Mouse (Mus musculus) heart, embryonic 14.5 days (tissue): ENCODE measurements around the gene Exoc3l. TPM values are rescaled to one million over a fixed set of nuclear protein-coding genes. Genes with fewer than 3 reads are reported as not detected.
A peak's percentile ranks its signal among the peaks of the same experiment; 100 is the strongest.

Source experiments
- ATAC-seq: fragments of 200-750 bp; cut with Nextera tagmentation; 2 replicates; pipeline ENCODE4 v1.8.0; 2017; ENCODE audit warnings: low read depth, moderate TSS enrichment; ENCODE audit not compliant: insufficient number of reproducible peaks, insufficient read depth, low FRiP score
- H3K27ac ChIP-seq, 2 experiments: fragments of 200-500 bp in 1 of 2; fragments of 300-500 bp in 1 of 2; sonication (generic) in 1 of 2; replicated peaks in 1 of 2; 2 replicates each; pipeline ENCODE4 v1.5.1; 2012 to 2014; ENCODE audit warnings: low read depth in 2 of 2, low read length in 2 of 2, control low read depth in 1 of 2, mild to moderate bottlenecking in 1 of 2, mixed read lengths in 1 of 2; ENCODE audit not compliant: control insufficient read depth in 1 of 2, insufficient read depth in 1 of 2
- H3K27me3 ChIP-seq: fragments of 300-500 bp; sonication (generic); 2 replicates; pipeline ENCODE4 v1.6.1; 2014; ENCODE audit warnings: mild to moderate bottlenecking, low read length, control low read depth; ENCODE audit not compliant: control insufficient read depth, insufficient read depth
- H3K36me3 ChIP-seq: fragments of 300-500 bp; sonication (generic); 2 replicates; pipeline ENCODE4 v1.6.1; 2014; ENCODE audit warnings: mild to moderate bottlenecking, control low read depth, low read length, mixed read lengths; ENCODE audit not compliant: control insufficient read depth, insufficient read depth
- H3K4me1 ChIP-seq, 2 experiments: fragments of 200-500 bp in 1 of 2; fragments of 300-500 bp in 1 of 2; sonication (generic) in 1 of 2; 2 replicates each; pipeline ENCODE4 v1.6.1; 2012 to 2014; ENCODE audit warnings: low read length in 2 of 2, control low read depth in 1 of 2, mixed read lengths in 1 of 2; ENCODE audit not compliant: control insufficient read depth in 2 of 2, insufficient read depth in 2 of 2
- H3K4me2 ChIP-seq: fragments of 300-500 bp; sonication (generic); 2 replicates; pipeline ENCODE4 v1.6.1; 2014; ENCODE audit warnings: mild to moderate bottlenecking, low read length
- H3K4me3 ChIP-seq, 2 experiments: fragments of 200-500 bp in 1 of 2; fragments of 300-500 bp in 1 of 2; sonication (generic) in 1 of 2; 2 replicates each; pipeline ENCODE4 v1.5.1; 2012 to 2014; ENCODE audit warnings: low read length in 2 of 2, mild to moderate bottlenecking in 2 of 2, control low read depth in 1 of 2, low read depth in 1 of 2, moderate library complexity in 1 of 2; ENCODE audit not compliant: control insufficient read depth in 1 of 2, insufficient read depth in 1 of 2
- H3K9ac ChIP-seq: fragments of 300-500 bp; sonication (generic); 2 replicates; pipeline ENCODE4 v1.6.1; 2014; ENCODE audit warnings: mild to moderate bottlenecking, low read length
- H3K9me3 ChIP-seq: fragments of 300-500 bp; sonication (generic); 2 replicates; pipeline ENCODE4 v1.6.1; 2016; ENCODE audit warnings: low read length, control low read depth; ENCODE audit not compliant: control insufficient read depth
- whole genome bisulfite sequencing: fragments of 180-500 bp; shearing (Covaris S2); extraction: QIAGEN DNeasy Blood & Tissue Kit; methylation state at CpG from one replicate; pipeline ENCODE4 v1.1.7; 2014; 5-methylcytosine and 5-hydroxymethylcytosine counted together
- polyA plus RNA-seq: library from polyadenylated mRNA; unstranded; fragments of >200 nt; fragmentation: Nextera tagmentation; extraction: Ambion mirVana; gene quantifications from 2 replicates; pipeline ENCODE4 v1.2.1, GENCODE M21; 2014

Gene Exoc3l
- polyA plus RNA-seq, 1 experiment from 2014 or later = 14.7 TPM

DNA sequence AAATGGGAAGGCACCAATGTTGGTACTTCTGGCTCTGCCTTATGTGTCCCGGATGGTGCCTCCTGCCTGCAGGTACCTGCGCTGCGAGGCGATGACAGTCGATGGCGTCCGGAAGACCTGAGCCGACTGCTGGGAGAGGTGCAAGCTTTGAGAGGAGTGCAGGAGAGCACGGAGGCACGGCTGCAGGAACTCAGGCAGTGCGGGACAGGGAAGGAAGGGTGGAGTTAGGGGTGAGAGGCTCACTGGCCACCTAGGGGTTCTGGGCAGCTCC, 25.1 kb downstream of the Exoc3l start:
- H3K4me1 ChIP-seq = peaks cover 13 to 30% of the 10 kb centered on the region in 2 experiments
- WGBS = 5% methylated on average over 11 of the region's 11 CpGs
- peaks cover 97% of the 10 kb centered on the region for H3K27me3 ChIP-seq
- no peak for ATAC-seq
- no peak overlapping the region for H3K9ac ChIP-seq
- H3K9me3 ChIP-seq = no peaks in the 10 kb centered on the region
- no peaks in the 10 kb centered on the region for H3K36me3 ChIP-seq
- no peak overlapping the region; the same call in 1 of the 2 replicates for H3K4me2 ChIP-seq
- H3K4me3 ChIP-seq = peak overlapping the region in 1 of 2 experiments; percentile 54; a peak in 2 of 4 replicates
- H3K27ac ChIP-seq = no peak overlapping the region

- H3K4me2 ChIP-seq = peak overlapping the region; percentile 97
- H3K9me3 ChIP-seq = no peaks in the 10 kb centered on the region
- ATAC-seq = no peak
- 0 out of 2 replicates have a peak overlapping the region, but pooled peaks have one; percentile 69 for H3K9ac ChIP-seq
- H3K4me1 ChIP-seq = peaks cover 12 to 26% of the 10 kb centered on the region in 2 experiments
- H3K27me3 ChIP-seq = peaks cover 91% of the 10 kb centered on the region
- no peak overlapping the region for H3K27ac ChIP-seq
- no peaks in the 10 kb centered on the region for H3K36me3 ChIP-seq
- WGBS = 5% methylated on average over 39 of the region's 39 CpGs
- H3K4me3 ChIP-seq = peak overlapping the region; percentile 44 to 54
Observed at GRCm38 (mm10) chr8:105270101-105270915, 25.6 kb downstream of the Exoc3l start.

- Histone ChIP-seq H3K27ac (no peak within 1 kb of the TSS), H3K9me3 (no peaks in the 10 kb centered on the region), H3K4me1 (peaks cover 13 to 30% of the 10 kb centered on the region in 2 experiments; a peak in 3 of 4 replicates), H3K9ac (peak within 1 kb of the TSS; percentile 69), H3K36me3 (no peaks in the 10 kb centered on the region), H3K27me3 (peaks cover 83% of the 10 kb centered on the region), H3K4me2 (peak within 1 kb of the TSS; percentile 97), H3K4me3 (peak within 1 kb of the TSS; percentile 44 to 54)
- WGBS = under 1% methylated on average over 41 of the region's 42 CpGs
- ATAC-seq = no peak
Observed at GRCm38 (mm10) chr8:105269461-105269947, 26.4 kb downstream of the Exoc3l start, which contains the start of gene Hsf4. Gene Hsf4, plus strand, starts transcription at chr8:105269801.

GRCm38 (mm10) chr8:105269075-105269458, 26.8 kb downstream of the Exoc3l start:
- peaks cover 79% of the 10 kb centered on the region for H3K27me3 ChIP-seq
- WGBS = 4% methylated on average over 10 of the region's 10 CpGs

GRCm38 (mm10) chr8:105268342-105269074, 27.4 kb downstream of the Exoc3l start:
- no peaks in the 10 kb centered on the region for H3K9me3 ChIP-seq
- ATAC-seq = peak; percentile 29
- peak overlapping the region; percentile 97 for H3K4me2 ChIP-seq
- peak overlapping the region; percentile 69 for H3K9ac ChIP-seq
- H3K4me3 ChIP-seq = peak overlapping the region; percentile 44 to 54
- peaks cover 13 to 33% of the 10 kb centered on the region in 2 experiments; a peak in 3 of 4 replicates for H3K4me1 ChIP-seq
- H3K27me3 ChIP-seq = peaks cover 73% of the 10 kb centered on the region
- under 1% methylated on average over 65 of the region's 65 CpGs for WGBS
- no peaks in the 10 kb centered on the region for H3K36me3 ChIP-seq
- H3K27ac ChIP-seq = no peak overlapping the region

More at GRCm38 (mm10) chr8:105269075-105269458, 26.8 kb downstream of the Exoc3l start:
- Histone ChIP-seq H3K4me1 (peaks cover 13 to 30% of the 10 kb centered on the region in 2 experiments; a peak in 3 of 4 replicates), H3K4me3 (peak overlapping the region; percentile 44 to 54), H3K27ac (no peak overlapping the region), H3K4me2 (peak overlapping the region; percentile 97), H3K9me3 (no peaks in the 10 kb centered on the region), H3K9ac (peak overlapping the region; percentile 69), H3K36me3 (no peaks in the 10 kb centered on the region)
- no peak for ATAC-seq

- Histone ChIP-seq H3K4me2 (no peak overlapping the region), H3K4me3 (no peak overlapping the region), H3K36me3 (no peaks in the 10 kb centered on the region), H3K4me1 (peaks cover 13 to 33% of the 10 kb centered on the region in 2 experiments; a peak in 3 of 4 replicates), H3K27me3 (peaks cover 56% of the 10 kb centered on the region), H3K9me3 (no peaks in the 10 kb centered on the region), H3K27ac (no peak overlapping the region), H3K9ac (no peak overlapping the region)
- ATAC-seq = no peak
- WGBS = 44% methylated on average over 13 of the region's 13 CpGs
Observed at GRCm38 (mm10) chr8:105266775-105267174, 29.1 kb downstream of the Exoc3l start.

DNA sequence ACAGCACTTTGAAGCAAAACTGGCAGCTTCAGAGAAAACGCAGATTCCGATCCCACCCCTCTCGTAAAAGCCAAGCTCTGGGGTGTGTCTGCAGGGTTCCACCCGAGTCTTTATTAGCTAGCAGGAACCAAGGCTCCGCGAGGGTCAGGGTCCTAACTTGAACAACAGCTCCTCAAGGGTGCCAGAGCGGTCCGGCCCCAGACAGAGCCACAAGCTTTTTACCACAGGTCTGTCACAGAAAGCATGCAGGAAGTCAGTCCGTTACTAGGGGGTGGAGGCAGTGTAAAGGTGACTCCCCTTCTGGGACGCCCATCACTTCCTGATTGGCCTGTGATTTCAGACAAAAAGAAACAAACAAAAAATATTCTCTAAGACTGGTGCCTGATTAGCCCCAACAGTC, 30.8 kb downstream of the Exoc3l start:
- peaks cover 46% of the 10 kb centered on the region for H3K27me3 ChIP-seq
- peak overlapping the region; percentile 95 for H3K4me2 ChIP-seq
- no peaks in the 10 kb centered on the region for H3K36me3 ChIP-seq
- peak overlapping the region; percentile 59 to 76 for H3K4me3 ChIP-seq
- peak overlapping the region; percentile 80 for H3K9ac ChIP-seq
- H3K9me3 ChIP-seq = 0 out of 2 replicates have a peak, but pooled peaks cover 3% of the 10 kb centered on the region
- WGBS = 12% methylated on average over 10 of the region's 10 CpGs
- H3K27ac ChIP-seq = no peak overlapping the region
- peaks cover 13 to 30% of the 10 kb centered on the region in 2 experiments; a peak in 3 of 4 replicates for H3K4me1 ChIP-seq
- no peak for ATAC-seq
